Mouse (Mus musculus) erythroblast, embryonic 14.5 days (primary cell): Measurements from ENCODE around the gene Ccdc70.

Experiments used
- GATA1 ChIP-seq: IDR thresholded peaks from 2 replicates; pipeline ENCODE4 v1.6.1; 2012; ENCODE audit warnings: low read length, inconsistent platforms, mixed read lengths
- TAL1 ChIP-seq: IDR thresholded peaks from 3 replicates; pipeline ENCODE4 v1.6.1; 2012; ENCODE audit warnings: low read length, inconsistent platforms, mixed read lengths

- TF ChIP-seq TAL1 (no peak), GATA1 (no peak)
Measured at GRCm38 (mm10) chr8:21947311-21948017, 22.1 kb upstream of the Ccdc70 start.
